Mouse (Mus musculus): Measurements from ENCODE around the gene Minos1. TPM values are rescaled to one million over a fixed set of nuclear protein-coding genes. Genes with fewer than 3 reads are reported as not detected.

Gene Minos1
- polyA plus RNA-seq, 1 experiment from 2014 or later: 765 TPM

- peaks cover 7 to 17% of the 10 kb centered on the region in 2 experiments; a peak in 3 of 4 replicates for H3K4me1 ChIP-seq (ENCODE audit: control insufficient read depth in 2 of 2, insufficient read depth in 2 of 2, low read length in 2 of 2)
- no peak for ATAC-seq (ENCODE audit: insufficient number of reproducible peaks, insufficient read depth, low FRiP score, low read depth)
- 64% methylated on average over 4 of the region's 4 CpGs for WGBS
- H3K9me3 ChIP-seq (ENCODE audit: control insufficient read depth, low read length): no peaks in the 10 kb centered on the region
- H3K27me3 ChIP-seq (ENCODE audit: control insufficient read depth, insufficient read depth, low read length): peaks cover 26% of the 10 kb centered on the region
- no peak overlapping the region for H3K9ac ChIP-seq (ENCODE audit: low read length)
- no peaks in the 10 kb centered on the region for H3K36me3 ChIP-seq (ENCODE audit: control insufficient read depth, insufficient read depth, low read length)
- no peak overlapping the region for H3K4me3 ChIP-seq (ENCODE audit: control insufficient read depth in 1 of 2, insufficient read depth in 1 of 2, low read depth in 1 of 2, low read length in 2 of 2)
- H3K4me2 ChIP-seq (ENCODE audit: low read length): no peak overlapping the region
- no peak overlapping the region for H3K27ac ChIP-seq (replicated peaks in 1 of 2; ENCODE audit: control insufficient read depth in 1 of 2, insufficient read depth in 1 of 2, low read depth in 2 of 2, low read length in 2 of 2)
Measured at GRCm38 (mm10) chr4:139086984-139087383, 43.9 kb downstream of the Minos1 start.

GRCm38 (mm10) chr4:139086037-139086436 lies 44.9 kb downstream of the Minos1 start:
- H3K27ac ChIP-seq (replicated peaks in 1 of 2; ENCODE audit: control insufficient read depth in 1 of 2, insufficient read depth in 1 of 2, low read depth in 2 of 2, low read length in 2 of 2): no peak overlapping the region
- peaks cover 0 to 13% of the 10 kb centered on the region in 2 experiments; a peak in 2 of 4 replicates for H3K4me1 ChIP-seq (ENCODE audit: control insufficient read depth in 2 of 2, insufficient read depth in 2 of 2, low read length in 2 of 2)
- H3K9ac ChIP-seq (ENCODE audit: low read length): no peak overlapping the region
- no peak overlapping the region for H3K4me3 ChIP-seq (ENCODE audit: control insufficient read depth in 1 of 2, insufficient read depth in 1 of 2, low read depth in 1 of 2, low read length in 2 of 2)
- no peak overlapping the region for H3K4me2 ChIP-seq (ENCODE audit: low read length)
- peaks cover 24% of the 10 kb centered on the region for H3K27me3 ChIP-seq (ENCODE audit: control insufficient read depth, insufficient read depth, low read length)
- no peaks in the 10 kb centered on the region for H3K9me3 ChIP-seq (ENCODE audit: control insufficient read depth, low read length)
- ATAC-seq (ENCODE audit: insufficient number of reproducible peaks, insufficient read depth, low FRiP score, low read depth): no peak
- whole genome bisulfite sequencing: 9% methylated on average over 5 of the region's 5 CpGs
- no peaks in the 10 kb centered on the region for H3K36me3 ChIP-seq (ENCODE audit: control insufficient read depth, insufficient read depth, low read length)

- 58% methylated on average over 11 of the region's 11 CpGs for WGBS
- H3K9ac ChIP-seq (ENCODE audit: low read length): no peak overlapping the region
- ATAC-seq (ENCODE audit: insufficient number of reproducible peaks, insufficient read depth, low FRiP score, low read depth): no peak
Measured at GRCm38 (mm10) chr4:139085337-139085736, 45.6 kb downstream of the Minos1 start.

GRCm38 (mm10) chr4:139082790-139083564 lies 47.9 kb downstream of the Minos1 start:
- Histone ChIP-seq H3K4me3 (ENCODE audit: control insufficient read depth in 1 of 2, insufficient read depth in 1 of 2, low read depth in 1 of 2, low read length in 2 of 2) (no peak overlapping the region), H3K9ac (ENCODE audit: low read length) (no peak overlapping the region), H3K4me2 (ENCODE audit: low read length) (no peak overlapping the region), H3K27me3 (ENCODE audit: control insufficient read depth, insufficient read depth, low read length) (peaks cover 21% of the 10 kb centered on the region), H3K27ac (replicated peaks in 1 of 2; ENCODE audit: control insufficient read depth in 1 of 2, insufficient read depth in 1 of 2, low read depth in 2 of 2, low read length in 2 of 2) (no peak overlapping the region), H3K9me3 (ENCODE audit: control insufficient read depth, low read length) (no peaks in the 10 kb centered on the region), H3K4me1 (ENCODE audit: control insufficient read depth in 2 of 2, insufficient read depth in 2 of 2, low read length in 2 of 2) (peaks cover 0 to 9% of the 10 kb centered on the region in 2 experiments; a peak in 2 of 4 replicates), H3K36me3 (ENCODE audit: control insufficient read depth, insufficient read depth, low read length) (no peaks in the 10 kb centered on the region)
- 47% methylated on average over 12 of the region's 12 CpGs for WGBS
- ATAC-seq (ENCODE audit: insufficient number of reproducible peaks, insufficient read depth, low FRiP score, low read depth): no peak

More at GRCm38 (mm10) chr4:139085337-139085736, 45.6 kb downstream of the Minos1 start:
- H3K4me2 ChIP-seq (ENCODE audit: low read length): no peak overlapping the region
- no peak overlapping the region for H3K4me3 ChIP-seq (ENCODE audit: control insufficient read depth in 1 of 2, insufficient read depth in 1 of 2, low read depth in 1 of 2, low read length in 2 of 2)
- peaks cover 0 to 13% of the 10 kb centered on the region in 2 experiments; a peak in 2 of 4 replicates for H3K4me1 ChIP-seq (ENCODE audit: control insufficient read depth in 2 of 2, insufficient read depth in 2 of 2, low read length in 2 of 2)
- peaks cover 20% of the 10 kb centered on the region; the same call in 1 of the 2 replicates for H3K27me3 ChIP-seq (ENCODE audit: control insufficient read depth, insufficient read depth, low read length)
- no peak overlapping the region for H3K27ac ChIP-seq (replicated peaks in 1 of 2; ENCODE audit: control insufficient read depth in 1 of 2, insufficient read depth in 1 of 2, low read depth in 2 of 2, low read length in 2 of 2)
- H3K9me3 ChIP-seq (ENCODE audit: control insufficient read depth, low read length): no peaks in the 10 kb centered on the region
- H3K36me3 ChIP-seq (ENCODE audit: control insufficient read depth, insufficient read depth, low read length): no peaks in the 10 kb centered on the region

GRCm38 (mm10) chr4:139081270-139081931 lies 49.5 kb downstream of the Minos1 start:
- H3K9ac ChIP-seq (ENCODE audit: low read length): no peak overlapping the region
- 64% methylated on average over 18 of the region's 18 CpGs for WGBS
- H3K4me2 ChIP-seq (ENCODE audit: low read length): no peak overlapping the region
- H3K4me1 ChIP-seq (ENCODE audit: control insufficient read depth in 2 of 2, insufficient read depth in 2 of 2, low read length in 2 of 2): peaks cover 0 to 9% of the 10 kb centered on the region in 2 experiments; a peak in 2 of 4 replicates
- no peak overlapping the region for H3K27ac ChIP-seq (replicated peaks in 1 of 2; ENCODE audit: control insufficient read depth in 1 of 2, insufficient read depth in 1 of 2, low read depth in 2 of 2, low read length in 2 of 2)
- H3K9me3 ChIP-seq (ENCODE audit: control insufficient read depth, low read length): no peaks in the 10 kb centered on the region
- H3K36me3 ChIP-seq (ENCODE audit: control insufficient read depth, insufficient read depth, low read length): no peaks in the 10 kb centered on the region
- no peak for ATAC-seq (ENCODE audit: insufficient number of reproducible peaks, insufficient read depth, low FRiP score, low read depth)
- peaks cover 35% of the 10 kb centered on the region for H3K27me3 ChIP-seq (ENCODE audit: control insufficient read depth, insufficient read depth, low read length)
- no peak overlapping the region for H3K4me3 ChIP-seq (ENCODE audit: control insufficient read depth in 1 of 2, insufficient read depth in 1 of 2, low read depth in 1 of 2, low read length in 2 of 2)

- no peak overlapping the region for H3K4me3 ChIP-seq (ENCODE audit: control insufficient read depth in 1 of 2, insufficient read depth in 1 of 2, low read depth in 1 of 2, low read length in 2 of 2)
- WGBS: 61% methylated on average over 7 of the region's 7 CpGs
- H3K9me3 ChIP-seq (ENCODE audit: control insufficient read depth, low read length): no peaks in the 10 kb centered on the region
- no peak for ATAC-seq (ENCODE audit: insufficient number of reproducible peaks, insufficient read depth, low FRiP score, low read depth)
- H3K27me3 ChIP-seq (ENCODE audit: control insufficient read depth, insufficient read depth, low read length): peaks cover 41% of the 10 kb centered on the region
- no peak overlapping the region for H3K9ac ChIP-seq (ENCODE audit: low read length)
- no peak overlapping the region for H3K4me2 ChIP-seq (ENCODE audit: low read length)
- H3K27ac ChIP-seq (replicated peaks in 1 of 2; ENCODE audit: control insufficient read depth in 1 of 2, insufficient read depth in 1 of 2, low read depth in 2 of 2, low read length in 2 of 2): no peak overlapping the region
- H3K36me3 ChIP-seq (ENCODE audit: control insufficient read depth, insufficient read depth, low read length): no peaks in the 10 kb centered on the region
- peaks cover 5 to 9% of the 10 kb centered on the region in 2 experiments; a peak in 3 of 4 replicates for H3K4me1 ChIP-seq (ENCODE audit: control insufficient read depth in 2 of 2, insufficient read depth in 2 of 2, low read length in 2 of 2)
Measured at GRCm38 (mm10) chr4:139080259-139080658, 50.7 kb downstream of the Minos1 start.

GRCm38 (mm10) chr4:139079439-139079838 lies 51.5 kb downstream of the Minos1 start:
- Histone ChIP-seq H3K4me1 (ENCODE audit: control insufficient read depth in 2 of 2, insufficient read depth in 2 of 2, low read length in 2 of 2) (peaks cover 9 to 13% of the 10 kb centered on the region in 2 experiments; a peak in 3 of 4 replicates), H3K9me3 (ENCODE audit: control insufficient read depth, low read length) (no peaks in the 10 kb centered on the region), H3K27me3 (ENCODE audit: control insufficient read depth, insufficient read depth, low read length) (peaks cover 42% of the 10 kb centered on the region), H3K27ac (replicated peaks in 1 of 2; ENCODE audit: control insufficient read depth in 1 of 2, insufficient read depth in 1 of 2, low read depth in 2 of 2, low read length in 2 of 2) (no peak overlapping the region), H3K36me3 (ENCODE audit: control insufficient read depth, insufficient read depth, low read length) (no peaks in the 10 kb centered on the region), H3K9ac (ENCODE audit: low read length) (no peak overlapping the region), H3K4me3 (ENCODE audit: control insufficient read depth in 1 of 2, insufficient read depth in 1 of 2, low read depth in 1 of 2, low read length in 2 of 2) (no peak overlapping the region), H3K4me2 (ENCODE audit: low read length) (no peak overlapping the region)
- WGBS: 78% methylated on average over 11 of the region's 11 CpGs
- no peak for ATAC-seq (ENCODE audit: insufficient number of reproducible peaks, insufficient read depth, low FRiP score, low read depth)

All from heart, embryonic 14.5 days (tissue).